Mouse (Mus musculus) mesoderm, embryonic 11.5 days (tissue): ENCODE results near the gene Mical1.
A peak's percentile ranks its signal among the peaks of the same experiment; 100 is the strongest.

Experiments used
- DNase-seq: peaks from one replicate; pipeline ENCODE4 v3.0.0-alpha.2; 2012; ENCODE audit warnings: low read depth, low spot score

Mical1 gene

DNA sequence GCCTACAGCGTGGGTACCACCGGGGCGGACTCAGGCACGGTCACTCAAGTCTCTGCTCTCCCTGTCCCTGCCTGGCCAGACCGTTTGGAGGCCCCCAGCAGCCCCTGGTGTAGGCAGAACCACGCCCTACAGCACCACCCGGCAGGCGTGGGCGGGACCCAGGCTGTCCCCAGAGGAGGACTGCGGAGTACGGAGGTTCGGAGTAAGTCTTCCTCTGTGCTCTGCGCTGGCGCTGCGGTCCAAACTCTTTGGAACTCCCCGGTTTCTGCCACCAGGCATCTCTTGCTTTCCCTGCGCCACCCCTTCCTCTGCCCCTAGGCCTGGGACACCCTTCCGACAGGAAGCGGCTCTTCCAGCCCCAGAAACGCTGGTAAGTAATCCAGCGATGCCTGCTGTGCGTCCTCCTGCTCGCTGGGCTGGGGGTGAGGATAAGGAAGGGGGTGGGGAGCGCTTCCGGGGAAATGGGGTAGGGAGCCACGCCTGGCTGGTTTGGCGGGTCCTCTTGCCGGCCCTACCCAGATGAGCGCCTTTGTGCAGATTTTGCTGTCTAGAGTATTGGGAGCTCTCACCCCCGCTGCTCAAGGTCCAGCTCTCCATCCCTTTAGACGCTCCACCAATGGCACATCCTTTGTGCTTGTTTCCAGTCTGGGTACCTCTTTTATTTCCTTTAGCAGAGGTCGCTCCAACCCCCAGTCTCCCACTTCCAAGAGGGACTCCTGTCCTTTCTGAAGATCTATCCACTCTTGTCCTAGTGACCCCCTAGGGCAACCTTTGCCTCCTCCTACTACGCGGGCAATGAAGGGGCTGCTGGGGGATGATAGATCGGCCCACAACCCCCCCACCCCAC is at the start of gene Mical1:
Mical1 (plus strand) TSS at position 144 of the 847 bp plus-strand sequence.
- DNase-seq = peak; percentile 64

DNA sequence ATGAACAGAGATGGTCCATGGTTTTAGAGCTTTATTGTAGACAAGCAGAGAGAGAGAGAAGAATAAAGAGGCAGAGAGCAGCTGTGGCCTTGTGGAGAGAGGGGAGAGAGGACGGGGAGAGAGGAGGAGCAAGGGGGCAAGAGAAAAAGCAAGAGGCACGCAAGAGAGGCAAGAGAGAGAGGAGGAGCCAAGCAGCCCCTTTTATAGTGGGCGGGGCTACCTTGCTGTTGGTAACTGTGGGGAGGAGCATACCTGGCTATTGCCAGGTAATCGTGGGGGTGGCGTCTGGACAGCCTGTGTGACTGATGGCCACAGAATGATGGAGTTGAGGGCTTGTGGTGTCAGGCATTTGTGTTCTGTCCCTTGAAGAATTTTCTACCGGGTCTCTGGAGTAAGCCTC is 49.7 kb upstream of the Mical1 start:
- no peak for DNase-seq

DNA sequence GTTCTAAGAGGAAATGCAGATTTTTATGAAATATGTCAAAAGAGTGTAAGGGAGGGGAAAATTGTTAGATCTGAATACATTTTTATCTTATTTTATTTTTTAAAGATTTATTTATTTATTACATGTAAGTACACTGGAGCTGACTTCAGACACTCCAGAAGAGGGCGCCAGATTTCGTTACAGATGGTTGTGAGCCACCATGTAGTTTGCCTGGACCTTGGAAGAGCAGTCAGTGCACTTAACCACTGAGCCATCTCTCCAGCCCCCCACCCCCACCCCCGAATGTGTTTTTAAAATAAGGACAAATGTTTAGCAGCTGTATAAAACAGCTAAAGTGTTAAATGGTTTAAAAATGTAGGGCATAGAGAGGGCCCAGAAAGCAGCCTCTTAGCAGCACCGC is 41.5 kb upstream of the Mical1 start:
- no peak for DNase-seq

- peak; percentile 11 for DNase-seq
Measured at GRCm38 (mm10) chr10:41435141-41435540, 41.0 kb upstream of the Mical1 start.

DNA sequence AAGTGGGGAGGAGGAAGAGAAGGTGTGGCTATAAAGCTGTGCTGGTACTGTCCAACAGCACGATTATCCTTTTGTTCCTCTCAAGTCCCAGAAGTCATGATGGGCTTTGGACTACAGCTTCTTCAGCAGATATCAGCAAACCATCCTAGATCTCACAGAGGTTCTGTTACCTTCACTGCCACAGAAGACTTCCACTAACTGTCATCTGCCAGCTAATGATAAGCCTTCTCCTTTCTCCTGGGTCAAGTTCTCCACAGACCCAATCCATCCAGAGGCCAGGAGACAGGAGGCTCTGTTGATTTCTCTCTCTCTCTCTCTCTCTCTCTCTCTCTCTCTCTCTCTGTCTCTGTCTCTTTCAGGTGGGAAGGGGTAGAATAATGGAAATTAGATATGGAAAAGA is 27.9 kb upstream of the Mical1 start:
- no peak for DNase-seq

GRCm38 (mm10) chr10:41449684-41450083 is 26.4 kb upstream of the Mical1 start:
- DNase-seq = peak; percentile 21

GRCm38 (mm10) chr10:41450137-41450670 is 25.9 kb upstream of the Mical1 start, which contains the start of gene Zbtb24:
Gene Zbtb24, plus strand, starts transcription at chr10:41450383.
- DNase-seq = peak; percentile 97

DNA sequence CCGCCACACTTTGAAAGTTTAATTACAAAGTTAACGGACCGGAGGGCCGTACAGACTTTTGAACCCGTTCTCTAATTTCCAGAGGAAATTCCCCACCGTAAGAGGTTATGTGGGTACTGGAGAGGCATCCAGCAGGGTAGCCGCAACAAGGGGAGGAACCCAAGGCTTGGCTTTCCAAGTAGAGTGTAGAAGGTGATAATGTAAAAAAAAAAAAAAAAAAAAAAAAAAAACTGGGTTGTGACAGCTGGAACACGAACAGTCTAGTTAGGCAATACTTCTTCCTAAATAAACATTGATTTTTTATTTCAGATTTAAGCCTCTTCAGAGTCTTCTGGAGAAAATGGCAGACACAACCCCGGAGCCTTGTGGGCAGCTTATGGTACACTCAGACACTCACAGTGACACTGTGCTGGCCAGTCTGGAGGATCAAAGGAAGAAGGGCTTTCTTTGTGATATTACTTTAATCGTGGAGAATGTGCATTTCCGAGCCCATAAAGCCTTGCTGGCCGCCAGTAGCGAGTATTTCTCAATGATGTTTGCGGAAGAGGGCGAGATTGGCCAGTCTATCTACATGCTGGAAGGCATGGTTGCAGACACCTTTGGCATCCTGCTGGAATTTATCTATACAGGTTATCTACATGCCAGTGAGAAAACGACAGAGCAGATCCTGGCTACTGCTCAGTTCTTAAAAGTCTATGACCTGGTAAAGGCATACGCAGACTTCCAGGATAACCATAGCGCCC is 25.2 kb upstream of the Mical1 start:
- DNase-seq = no peak

- no peak for DNase-seq
Measured at GRCm38 (mm10) chr10:41451656-41452055, 24.5 kb upstream of the Mical1 start.

DNA sequence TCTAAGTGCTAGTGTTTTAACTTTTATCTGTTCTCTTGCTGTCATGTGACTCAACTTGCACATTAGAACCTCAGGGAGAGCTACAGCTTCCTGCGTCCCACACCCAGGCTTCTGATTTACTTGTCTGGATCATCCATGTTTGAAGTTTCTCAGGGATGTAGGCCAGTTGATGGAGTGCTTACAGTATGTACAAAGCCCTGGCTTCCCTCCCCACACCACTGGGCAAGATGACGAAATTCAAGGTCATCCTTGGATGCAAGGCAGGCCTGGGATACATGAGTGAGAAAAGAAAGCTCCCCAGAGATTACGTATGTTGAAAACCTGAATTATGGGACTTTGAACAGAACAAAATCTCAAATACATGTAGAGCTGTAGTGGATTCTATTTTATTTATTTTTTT is 23.3 kb upstream of the Mical1 start:
- DNase-seq = no peak

GRCm38 (mm10) chr10:41459990-41460389 is 16.1 kb upstream of the Mical1 start:
- DNase-seq = no peak

DNA sequence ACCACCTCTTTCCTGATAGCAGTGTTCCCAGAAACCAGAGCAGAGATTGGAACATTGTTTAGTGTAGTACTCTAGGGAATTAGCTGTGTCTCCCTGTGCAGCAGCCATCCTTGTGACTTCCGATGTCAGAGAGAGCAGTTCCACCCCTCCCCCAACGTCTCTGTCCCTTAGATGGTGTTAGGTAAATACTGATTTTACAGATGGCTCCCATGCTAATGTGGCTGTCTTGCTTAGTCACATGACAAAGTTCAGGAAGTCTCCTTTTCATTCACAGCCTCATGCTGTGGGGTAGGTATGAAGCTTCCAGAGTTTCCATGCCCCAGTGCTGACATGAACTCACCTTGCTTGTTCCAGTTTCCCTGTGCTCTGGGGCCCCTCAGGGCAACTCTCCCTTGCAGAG is 15.6 kb upstream of the Mical1 start:
- DNase-seq = no peak

GRCm38 (mm10) chr10:41461057-41461722 is 14.9 kb upstream of the Mical1 start:
- no peak for DNase-seq

GRCm38 (mm10) chr10:41464401-41464955 is 11.6 kb upstream of the Mical1 start:
- no peak for DNase-seq

DNA sequence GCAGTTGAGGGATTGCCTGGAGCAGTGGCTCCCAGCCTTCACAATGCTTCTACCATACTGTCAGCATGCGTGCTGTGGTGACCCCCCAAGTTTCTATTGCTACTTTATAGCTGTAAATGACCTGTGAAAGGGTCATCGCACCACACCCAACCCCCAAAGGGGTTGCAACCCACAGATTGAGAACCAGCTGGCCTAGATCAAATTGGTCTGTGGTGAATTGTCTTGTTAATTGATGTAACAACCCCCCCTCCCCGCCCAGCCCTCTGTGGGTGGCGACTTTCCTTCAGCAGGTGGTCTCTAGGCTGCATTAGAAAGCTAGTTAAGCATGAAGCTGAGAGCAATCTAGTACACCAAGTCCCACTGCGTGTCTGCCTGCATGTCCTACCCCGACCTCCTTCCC is 8.8 kb upstream of the Mical1 start:
- DNase-seq = no peak

DNA sequence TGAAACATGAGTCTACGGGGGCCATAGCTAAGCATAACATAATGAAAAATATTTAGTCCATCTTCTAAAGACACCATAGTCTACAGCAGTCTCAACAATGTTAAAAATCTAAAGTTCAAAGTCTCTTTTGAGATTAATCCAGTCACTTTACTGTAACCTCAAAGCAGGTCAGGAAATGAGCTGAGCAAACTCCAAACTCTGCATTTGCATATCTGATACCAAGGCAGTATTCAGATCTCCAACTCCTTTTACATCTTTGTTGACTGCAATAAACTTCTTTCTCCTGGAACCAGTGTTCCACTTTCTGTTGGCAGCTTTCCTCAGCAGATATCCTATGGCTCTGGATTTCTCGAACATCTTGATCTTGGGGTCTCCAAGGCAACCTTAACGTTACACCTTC is 5.4 kb upstream of the Mical1 start:
- DNase-seq = no peak

- DNase-seq = no peak
Measured at GRCm38 (mm10) chr10:41472534-41472933, 3.6 kb upstream of the Mical1 start.

DNA sequence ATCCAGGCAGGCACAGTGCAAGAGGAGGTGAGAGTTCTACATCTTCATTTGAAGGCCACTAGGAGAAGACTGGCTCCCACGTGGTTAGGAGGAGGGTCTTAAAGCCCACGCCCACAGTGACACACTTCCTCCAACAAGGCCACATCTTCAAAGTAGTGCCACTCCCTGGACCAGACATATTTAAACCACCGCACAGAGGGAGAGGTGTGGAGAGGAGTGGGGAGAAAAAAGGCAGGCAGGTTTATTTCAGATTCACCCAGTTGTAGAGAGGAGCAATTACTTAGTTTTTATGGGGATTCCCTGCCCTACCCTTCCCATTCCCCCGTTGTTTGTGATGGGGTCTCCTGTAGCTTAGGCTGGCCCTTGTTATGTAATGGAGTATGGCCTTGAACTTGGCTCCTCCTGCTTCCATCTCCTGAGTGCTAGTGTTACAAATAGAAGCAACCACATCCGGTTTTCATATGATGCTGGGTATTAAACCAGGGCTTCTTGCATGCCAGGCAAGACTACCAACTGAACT is 3.1 kb upstream of the Mical1 start:
- DNase-seq = no peak

DNA sequence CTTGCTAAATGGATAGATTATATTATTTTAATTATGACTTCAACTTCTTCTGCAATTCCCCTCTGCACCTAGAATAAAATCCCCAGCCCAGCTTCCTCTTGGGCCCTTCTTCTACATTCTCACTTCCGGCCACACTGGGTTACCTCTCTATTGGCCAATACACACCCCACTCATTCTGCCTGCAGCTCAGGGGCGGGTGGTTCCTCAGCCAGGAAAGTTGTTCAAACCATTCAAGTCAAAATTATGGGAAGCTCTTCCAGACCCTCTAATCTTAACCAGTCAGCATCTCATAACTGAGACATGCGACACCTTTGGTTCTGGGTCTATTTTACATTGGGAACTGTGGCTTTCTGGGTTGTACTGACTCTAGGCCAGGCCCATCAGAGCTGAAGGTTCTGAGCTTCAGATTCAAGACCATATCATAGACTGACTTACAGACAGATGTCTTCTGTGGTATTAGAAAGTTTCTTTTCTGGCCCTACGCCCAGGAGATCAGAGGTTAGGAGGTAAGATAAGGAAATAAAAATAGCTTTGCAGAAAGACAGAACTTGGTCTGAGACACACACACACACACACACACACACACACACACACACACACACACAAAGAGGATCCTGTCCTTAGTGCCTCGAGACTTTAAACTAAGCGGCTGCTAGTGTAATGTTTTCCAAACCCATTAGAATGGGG is 2.2 kb upstream of the Mical1 start:
- DNase-seq = no peak

GRCm38 (mm10) chr10:41474981-41475391 is 1.1 kb upstream of the Mical1 start:
- no peak for DNase-seq

DNA sequence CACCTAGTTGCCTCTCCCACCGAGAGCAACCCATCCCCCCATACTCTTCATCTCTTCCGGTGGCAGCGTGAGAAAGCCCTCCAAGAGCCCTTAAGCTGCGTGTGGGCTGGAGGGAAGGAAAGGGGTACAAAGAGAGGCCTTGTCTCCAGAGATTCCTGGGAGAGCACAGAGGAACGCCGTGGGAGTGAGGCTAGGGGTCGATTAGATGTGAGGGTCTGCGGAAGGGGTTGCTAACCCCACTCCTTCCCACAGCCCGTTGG is 834 bp downstream of the Mical1 start:
- DNase-seq = peak; percentile 80
